Mouse (Mus musculus) gastrocnemius, postnatal 36 days (tissue): ENCODE measurements around the gene Elavl3. TPM values are rescaled to one million over a fixed set of nuclear protein-coding genes. Genes with fewer than 3 reads are reported as not detected.

Experiments
- DNase-seq, 2 experiments: peaks; one replicate each; pipeline ENCODE4 v3.0.0; 2022
- intact Hi-C: fragments of 180-260 bp; cut with DNase I; formaldehyde crosslinking; loops from one replicate; pipeline ENCODE4 v1.15.1; 2025
- total RNA-seq, 2 experiments: library from RNA; stranded (reverse); gene quantifications; 2 replicates each; pipeline ENCODE4 v1.2.3; 2021

Elavl3 gene
- total RNA-seq, 2 experiments from 2014 or later, result 0.26 TPM; not detected in 1

DNA sequence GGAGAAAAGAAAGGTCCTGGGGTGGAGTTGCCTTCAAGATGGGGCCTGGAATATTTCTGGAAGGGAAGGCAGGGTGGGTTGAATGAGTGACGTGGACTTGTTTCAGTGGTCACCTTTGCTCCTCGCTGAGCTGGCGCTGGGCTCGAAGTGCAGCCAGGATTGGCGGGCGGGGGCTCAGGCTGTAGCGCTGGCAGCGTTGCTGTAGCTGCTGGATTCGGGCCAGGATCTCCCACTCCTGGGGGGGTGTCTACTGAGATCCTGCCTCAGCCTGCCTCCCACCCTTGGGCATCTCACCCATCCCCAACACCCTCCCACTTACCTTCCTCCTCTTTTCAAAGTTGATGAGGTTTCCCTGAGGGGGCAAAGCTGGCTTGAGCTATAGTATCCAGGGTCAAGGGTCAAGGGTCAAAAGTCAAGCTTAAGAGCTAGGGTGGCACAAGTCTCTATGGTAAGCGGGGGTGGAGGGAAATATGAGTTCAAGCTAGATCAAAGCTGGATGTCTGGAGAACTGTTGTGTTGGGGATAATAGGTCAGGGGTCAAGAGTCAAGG lies 75.1 kb downstream of the Elavl3 start:
- intact Hi-C loops, result loop anchor here (5.0 kb wide), 1 partner anchor 171 kb away; no protein-coding TSS in a partner anchor

DNA sequence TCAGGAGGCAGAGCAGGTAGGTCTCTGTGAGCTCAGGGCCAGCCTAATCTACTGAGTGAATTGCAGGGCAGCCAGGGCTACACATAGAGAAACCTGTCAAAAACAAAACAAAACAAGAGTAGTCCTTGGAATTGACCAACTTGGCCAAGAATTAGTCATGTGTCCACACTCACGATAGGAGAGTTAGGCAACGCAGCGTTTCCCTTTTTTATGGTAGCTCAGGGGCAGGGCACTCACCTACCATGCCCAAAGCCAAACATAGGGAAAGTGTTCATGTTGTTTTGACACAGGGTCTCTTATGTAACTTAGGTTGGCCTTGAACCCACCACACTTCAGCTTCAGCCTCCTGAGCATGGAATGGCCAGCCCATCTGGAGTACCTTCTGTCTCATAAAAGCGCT lies 82.5 kb downstream of the Elavl3 start:
- intact Hi-C loops, result no loop called here
- no peak for DNase-seq

More for the DNA sequence above, 75.1 kb downstream of the Elavl3 start:
- no peak for DNase-seq

DNA sequence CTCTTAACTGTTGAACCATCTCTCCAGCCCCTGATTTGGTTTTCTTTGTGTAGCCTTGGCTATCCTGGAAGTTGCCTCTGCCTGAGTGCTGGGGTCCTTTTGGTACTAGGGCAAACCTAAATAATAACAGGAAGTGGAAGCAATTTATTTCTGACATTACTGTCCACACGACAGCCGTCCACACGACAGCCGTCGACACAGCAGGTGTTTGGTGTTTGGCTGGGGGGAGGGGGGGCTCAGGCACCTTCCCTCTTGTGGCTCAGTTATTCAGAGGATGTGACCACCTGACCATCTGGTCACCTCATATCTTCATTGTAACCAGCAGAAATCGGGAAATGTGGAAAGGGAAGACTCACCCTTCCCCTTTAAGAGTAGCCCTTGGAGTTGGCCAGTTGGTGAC lies 82.9 kb downstream of the Elavl3 start:
- intact Hi-C loops, result no loop called here
- DNase-seq, result no peak

Other genes starting within 250 kb of the Elavl3 start
- gene Angptl8, start 216.5 kb downstream of the Elavl3 start, total RNA-seq, result not detected
- 10 to 100 TPM; 10.1 to 12.5 TPM for gene Dock6, start 199.4 kb downstream of the Elavl3 start, total RNA-seq
- 1 to 10 TPM; 2.3 to 4.1 TPM for gene Rab3d, start 133.8 kb downstream of the Elavl3 start, total RNA-seq
- gene Ccdc159, start 124.6 kb downstream of the Elavl3 start, total RNA-seq, result under 1 TPM in 1 of 2 experiments, not detected in 1; 0.30 TPM
- 10 to 100 TPM in 1 of 2 experiments, 1 to 10 TPM in 1; 7.8 to 10.5 TPM for gene Tmem205, start 124.5 kb downstream of the Elavl3 start, total RNA-seq
- gene Plppr2, start 115.0 kb downstream of the Elavl3 start, total RNA-seq, result under 1 TPM; 0.49 to 0.64 TPM
- gene Swsap1, start 96.3 kb downstream of the Elavl3 start, total RNA-seq, result 1 to 10 TPM; 1.4 to 2.2 TPM
- under 1 TPM; 0.23 to 0.59 TPM for gene Epor, start 88.5 kb downstream of the Elavl3 start, total RNA-seq
- under 1 TPM; 0.28 to 0.42 TPM for gene Rgl3, start 62.6 kb downstream of the Elavl3 start, total RNA-seq
- gene Ccdc151, start 49.4 kb downstream of the Elavl3 start, total RNA-seq, result under 1 TPM in 1 of 2 experiments, not detected in 1; 0.25 TPM
- 10 to 100 TPM; 27.4 to 27.6 TPM for gene Prkcsh, start 49.2 kb downstream of the Elavl3 start, total RNA-seq
- not detected for gene Gm49318, start 19.2 kb upstream of the Elavl3 start, total RNA-seq
- gene Zfp653, start 19.4 kb upstream of the Elavl3 start, total RNA-seq, result 1 to 10 TPM; 2.9 to 3.8 TPM
- gene Ecsit, start 33.4 kb upstream of the Elavl3 start, total RNA-seq, result 10 to 100 TPM; 82.2 to 86.9 TPM
- 1 to 10 TPM; 1.4 to 2.1 TPM for gene Cnn1, start 47.2 kb upstream of the Elavl3 start, total RNA-seq
- 10 to 100 TPM; 32.5 to 35.3 TPM for gene Elof1, start 65.1 kb upstream of the Elavl3 start, total RNA-seq
- 1 to 10 TPM; 1.1 to 2.9 TPM for gene Acp5, start 83.7 kb upstream of the Elavl3 start, total RNA-seq
- gene Pigyl, start 104.8 kb upstream of the Elavl3 start, total RNA-seq, result 10 to 100 TPM; 29.4 to 31.2 TPM
- gene Zfp872, start 136.1 kb upstream of the Elavl3 start, total RNA-seq, result not detected
- 1 to 10 TPM; 5.9 to 6.7 TPM for gene Zfp809, start 173.7 kb upstream of the Elavl3 start, total RNA-seq
- not detected for gene Zfp599, start 207.9 kb upstream of the Elavl3 start, total RNA-seq